Mouse (Mus musculus) liver, embryonic 14.5 days (tissue): ENCODE results near the gene Slc6a13. TPM values are rescaled to one million over a fixed set of nuclear protein-coding genes. Genes with fewer than 3 reads are reported as not detected.
A peak's percentile ranks its signal among the peaks of the same experiment; 100 is the strongest.

Experiments
- ATAC-seq: fragments of 200-750 bp; cut with Nextera tagmentation; 2 replicates; pipeline ENCODE4 v1.8.0; 2017; ENCODE audit warnings: moderate number of reproducible peaks, mild to moderate bottlenecking, moderate library complexity; ENCODE audit not compliant: insufficient read depth
- DNase-seq, 3 experiments: peaks; one replicate each; pipeline ENCODE4 v3.0.0-alpha.2; 2012 to 2013; ENCODE audit warnings: low read depth in 3 of 3, low spot score in 3 of 3
- H3K27ac ChIP-seq: fragments of 300-500 bp; sonication (generic); 2 replicates; pipeline ENCODE4 v1.5.1; 2014; ENCODE audit warnings: moderate library complexity, mild to moderate bottlenecking, control low read depth, inconsistent platforms
- H3K27me3 ChIP-seq: fragments of 300-500 bp; sonication (generic); 2 replicates; pipeline ENCODE4 v1.6.1; 2014; ENCODE audit warnings: mild to moderate bottlenecking, low read length, moderate library complexity; ENCODE audit not compliant: control insufficient read depth, insufficient read depth
- H3K36me3 ChIP-seq: fragments of 300-500 bp; sonication (generic); replicated peaks from 2 replicates; pipeline ENCODE4 v1.6.1; 2014; ENCODE audit warnings: low read depth; ENCODE audit not compliant: control insufficient read depth, insufficient read depth
- H3K4me1 ChIP-seq, 2 experiments: fragments of 200-500 bp in 1 of 2; fragments of 300-500 bp in 1 of 2; sonication (generic) in 1 of 2; replicated peaks; 2 replicates each; pipeline ENCODE4 v1.6.1; 2012 to 2014; ENCODE audit warnings: antibody characterized with exemption in 1 of 2, inconsistent platforms in 1 of 2, low read length in 1 of 2; ENCODE audit not compliant: control insufficient read depth in 2 of 2, insufficient read depth in 2 of 2
- H3K4me2 ChIP-seq: fragments of 300-500 bp; sonication (generic); 2 replicates; pipeline ENCODE4 v1.6.1; 2014; ENCODE audit warnings: low read depth, mild to moderate bottlenecking, control low read depth, moderate library complexity
- H3K4me3 ChIP-seq, 2 experiments: fragments of 200-500 bp in 1 of 2; fragments of 300-500 bp in 1 of 2; sonication (generic) in 1 of 2; 2 replicates each; pipeline ENCODE4 v1.5.1; 2012 to 2014; ENCODE audit warnings: low read depth in 2 of 2, low read length in 2 of 2, mild to moderate bottlenecking in 2 of 2, control low read depth in 1 of 2, inconsistent platforms in 1 of 2, moderate library complexity in 1 of 2; ENCODE audit not compliant: insufficient read depth in 1 of 2
- H3K9ac ChIP-seq: fragments of 300-500 bp; sonication (generic); replicated peaks from 2 replicates; pipeline ENCODE4 v1.6.1; 2014; ENCODE audit warnings: mild to moderate bottlenecking, control low read depth, moderate library complexity
- H3K9me3 ChIP-seq: fragments of 300-500 bp; sonication (generic); 2 replicates; pipeline ENCODE4 v1.6.1; 2016; ENCODE audit warnings: low read length, mixed read lengths; ENCODE audit not compliant: control insufficient read depth
- CTCF ChIP-seq: IDR thresholded peaks from 2 replicates; pipeline ENCODE4 v1.5.1; 2016; ENCODE audit warnings: antibody characterized with exemption, low read depth, control low read depth
- EP300 ChIP-seq: IDR thresholded peaks from 2 replicates; pipeline ENCODE4 v1.6.1; 2016; ENCODE audit warnings: antibody characterized with exemption, low read depth
- WGBS: fragments of 180-500 bp; shearing (Covaris S2); extraction: QIAGEN DNeasy Blood & Tissue Kit; methylation state at CpG from one replicate; pipeline ENCODE4 v1.1.7; 2014; ENCODE audit not compliant: insufficient replicate concordance; 5-methylcytosine and 5-hydroxymethylcytosine counted together
- polyA plus RNA-seq, 2 experiments: library from polyadenylated mRNA; depleted of rRNA in 1 of 2; stranded (reverse) in 1 of 2; unstranded in 1 of 2; fragments of >200 nt; fragmentation: Nextera tagmentation in 1 of 2; extraction: Ambion mirVana in 1 of 2; gene quantifications; 2 replicates each; pipeline versions ENCODE4 v1.2.1 to v1.2.3; 2012 to 2014

The Slc6a13 gene
- polyA plus RNA-seq, 2 experiments: 14.9 to 19.3 TPM

DNA sequence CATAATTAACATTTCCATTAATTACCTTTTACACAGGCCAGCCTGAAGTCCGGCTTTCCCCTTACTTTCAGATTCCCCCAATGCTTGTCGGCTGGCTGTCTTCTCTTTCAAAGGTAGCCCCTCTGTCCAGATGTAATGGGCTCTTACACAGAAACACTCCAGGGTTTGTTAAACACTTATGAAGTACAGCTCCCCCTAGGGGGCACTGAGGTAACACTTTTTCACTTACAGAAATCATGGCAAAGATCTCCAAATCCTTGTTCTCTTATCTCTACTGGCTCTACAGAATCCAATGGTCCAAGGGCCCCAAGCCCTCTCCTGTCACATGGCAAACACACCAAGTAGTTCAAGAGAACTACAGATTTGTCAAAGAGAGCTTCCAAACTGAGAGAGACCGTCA is 25.7 kb upstream of the Slc6a13 start:
- no peak for ATAC-seq
- Histone ChIP-seq H3K9ac (no peak overlapping the region), H3K9me3 (no peaks in the 10 kb centered on the region), H3K4me2 (no peak overlapping the region), H3K4me1 (no peaks in the 10 kb centered on the region; a peak in 1 of 4 replicates), H3K27ac (no peak overlapping the region), H3K4me3 (no peak overlapping the region), H3K27me3 (no peaks in the 10 kb centered on the region), H3K36me3 (no peaks in the 10 kb centered on the region)
- TF ChIP-seq EP300: no peak
- peak; percentile 53; the same call in 1 of the 2 replicates for TF ChIP-seq CTCF
- DNase-seq: peak; percentile 20 to 32 (median 23)
- 50% methylated on average over 3 of the region's 3 CpGs for WGBS

DNA sequence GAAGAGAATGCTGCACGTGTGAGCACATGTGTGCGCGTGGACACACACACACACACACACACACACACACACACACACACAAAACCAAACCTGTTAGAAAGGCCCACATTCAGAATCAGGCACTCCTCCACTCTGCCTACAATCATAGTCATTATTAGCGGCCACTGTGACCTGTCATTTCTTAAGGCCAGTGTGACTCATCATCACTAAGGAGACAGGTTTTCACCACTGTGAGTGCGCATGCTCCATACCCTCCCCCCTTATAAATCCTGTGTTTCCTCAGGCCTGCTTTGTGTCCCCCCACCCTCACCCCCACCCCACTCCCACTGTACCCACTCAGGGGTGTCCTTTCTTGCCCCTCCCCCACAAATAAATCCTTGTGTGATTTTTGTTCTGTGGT is 15.9 kb upstream of the Slc6a13 start:
- Histone ChIP-seq H3K9me3 (no peaks in the 10 kb centered on the region), H3K4me2 (no peak overlapping the region), H3K9ac (no peak overlapping the region), H3K4me3 (no peak overlapping the region), H3K4me1 (no peaks in the 10 kb centered on the region), H3K27me3 (no peaks in the 10 kb centered on the region; the same call in 1 of the 2 replicates), H3K27ac (no peak overlapping the region), H3K36me3 (no peaks in the 10 kb centered on the region)
- no peak for TF ChIP-seq EP300
- TF ChIP-seq CTCF: no peak
- no peak for DNase-seq
- no peak for ATAC-seq
- WGBS: 69% methylated on average over 5 of the region's 5 CpGs

DNA sequence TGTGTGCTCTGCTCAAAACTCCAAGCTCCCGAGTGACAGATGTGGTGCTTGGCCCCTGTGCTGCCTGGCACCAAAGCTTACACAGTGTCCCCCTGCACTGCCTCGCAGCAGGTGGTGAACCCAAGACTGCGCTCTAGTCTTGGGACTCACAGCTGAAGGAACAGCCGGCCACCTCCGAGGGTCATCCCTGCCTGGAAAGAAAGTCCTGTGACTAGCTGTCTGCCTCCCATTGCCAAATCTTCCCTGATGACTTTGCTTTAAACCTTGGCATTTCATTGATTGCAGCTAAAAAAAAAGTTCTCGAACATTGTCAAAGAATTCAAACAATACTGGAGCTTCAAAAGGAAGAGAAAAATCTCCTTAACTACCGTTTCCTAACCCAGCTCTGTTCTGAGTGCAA is 710 bp upstream of the Slc6a13 start:
- no peak overlapping the region for H3K4me3 ChIP-seq
- H3K4me2 ChIP-seq: no peak overlapping the region
- no peaks in the 10 kb centered on the region for H3K27me3 ChIP-seq
- 47% methylated on average over 7 of the region's 7 CpGs for WGBS
- H3K9ac ChIP-seq: no peak overlapping the region
- H3K9me3 ChIP-seq: no peaks in the 10 kb centered on the region
- peaks cover 0 to 3% of the 10 kb centered on the region in 2 experiments; a peak in 2 of 4 replicates for H3K4me1 ChIP-seq
- no peak for ATAC-seq
- no peak for DNase-seq
- no peak for TF ChIP-seq EP300
- no peak for TF ChIP-seq CTCF
- no peak overlapping the region for H3K27ac ChIP-seq
- H3K36me3 ChIP-seq: no peaks in the 10 kb centered on the region

GRCm38 (mm10) chr6:121300504-121300903 is 477 bp downstream of the Slc6a13 start:
- WGBS: 44% methylated on average over 9 of the region's 9 CpGs
- no peak for TF ChIP-seq CTCF
- TF ChIP-seq EP300: no peak
- no peaks in the 10 kb centered on the region for H3K27me3 ChIP-seq
- peak; percentile 61; the same call in 1 of the 2 replicates for ATAC-seq
- peak overlapping the region; percentile 42 for H3K4me2 ChIP-seq
- no peak for DNase-seq
- H3K4me1 ChIP-seq: peaks cover 0 to 3% of the 10 kb centered on the region in 2 experiments; a peak in 2 of 4 replicates
- H3K27ac ChIP-seq: no peak overlapping the region
- H3K9me3 ChIP-seq: no peaks in the 10 kb centered on the region
- no peaks in the 10 kb centered on the region for H3K36me3 ChIP-seq
- no peak overlapping the region for H3K9ac ChIP-seq
- H3K4me3 ChIP-seq: peak overlapping the region; percentile 29 to 41

DNA sequence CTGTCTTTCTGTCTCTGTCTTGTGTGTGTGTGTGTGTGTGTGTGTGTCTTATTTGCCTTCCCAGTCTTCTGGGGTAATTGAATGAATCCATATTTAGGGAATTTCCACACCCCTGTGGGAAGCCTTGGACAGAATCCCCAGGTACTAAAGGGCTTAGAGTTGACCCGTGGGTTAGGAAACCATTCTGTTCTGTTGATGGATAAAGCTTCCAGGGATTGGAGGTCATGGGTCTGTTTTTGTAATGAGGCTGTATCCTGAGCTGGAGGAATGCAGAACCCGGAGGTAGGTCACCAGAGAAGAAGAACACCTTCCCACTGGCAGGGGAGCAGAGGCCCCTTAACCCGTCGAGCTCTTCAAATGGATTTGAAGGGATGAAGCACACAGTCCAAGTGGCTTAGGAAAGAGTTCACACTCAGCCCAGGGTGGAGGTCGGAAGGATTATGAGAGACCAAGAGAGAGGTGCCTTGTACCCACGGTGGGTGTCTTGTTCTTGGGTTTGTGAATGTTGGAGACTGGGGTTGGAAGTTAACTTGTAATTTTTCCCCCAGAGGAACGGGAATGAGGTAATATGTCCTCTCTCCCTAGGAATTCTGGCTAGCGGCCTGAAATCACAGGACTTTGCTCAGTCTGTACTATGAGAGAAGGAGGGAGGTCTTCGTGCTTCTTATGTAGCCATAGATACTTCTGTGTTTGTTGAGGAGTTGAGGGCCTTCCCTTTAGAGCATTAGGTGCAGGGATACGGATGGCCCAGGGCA is 3.6 kb downstream of the Slc6a13 start:
- H3K27me3 ChIP-seq: no peaks in the 10 kb centered on the region
- DNase-seq (no peak), ATAC-seq (no peak)
- H3K9ac ChIP-seq: no peak overlapping the region
- no peak overlapping the region for H3K27ac ChIP-seq
- H3K4me3 ChIP-seq: no peak overlapping the region
- WGBS: 48% methylated on average over 10 of the region's 10 CpGs
- H3K9me3 ChIP-seq: no peaks in the 10 kb centered on the region
- no peak for TF ChIP-seq EP300
- TF ChIP-seq CTCF: no peak
- H3K4me2 ChIP-seq: no peak overlapping the region
- peaks cover 0 to 5% of the 10 kb centered on the region in 2 experiments; a peak in 2 of 4 replicates for H3K4me1 ChIP-seq
- H3K36me3 ChIP-seq: no peaks in the 10 kb centered on the region
